Mouse (Mus musculus) ES-E14 (cell line): ENCODE results near the gene Gm9918. TPM values are rescaled to one million over a fixed set of nuclear protein-coding genes. Genes with fewer than 3 reads are reported as not detected.

ENCODE experiments used
- DNase-seq: peaks from one replicate; pipeline ENCODE4 v3.0.0-alpha.2; 2013; ENCODE audit warnings: low read depth, low spot score
- H3K27ac ChIP-seq: 2 replicates; pipeline ENCODE4 v1.5.1; 2012; ENCODE audit warnings: low read depth, mild to moderate bottlenecking, low read length, moderate library complexity, mixed read lengths; ENCODE audit not compliant: poor library complexity, insufficient read depth, severe bottlenecking
- H3K36me3 ChIP-seq: 2 replicates; pipeline ENCODE4 v1.6.1; 2012; ENCODE audit warnings: mild to moderate bottlenecking, low read length, moderate library complexity, mixed read lengths; ENCODE audit not compliant: control insufficient read depth, poor library complexity, insufficient read depth, severe bottlenecking
- H3K4me1 ChIP-seq, 2 experiments: fragments of 150-350 bp in 1 of 2; sonication (generic) in 1 of 2; 2 replicates each; pipeline ENCODE4 v1.6.1; 2012; ENCODE audit warnings: low read length in 2 of 2, mild to moderate bottlenecking in 1 of 2, mixed read lengths in 1 of 2; ENCODE audit not compliant: control insufficient read depth in 2 of 2, insufficient read depth in 2 of 2, poor library complexity in 1 of 2
- H3K4me3 ChIP-seq, 2 experiments: fragments of 150-350 bp in 1 of 2; sonication (generic) in 1 of 2; 2 replicates each; pipeline ENCODE4 v1.5.1; 2012; ENCODE audit warnings: low read length in 2 of 2, low read depth in 1 of 2, mild to moderate bottlenecking in 1 of 2, mixed read lengths in 1 of 2; ENCODE audit not compliant: insufficient read depth in 1 of 2, poor library complexity in 1 of 2, severe bottlenecking in 1 of 2
- H3K9ac ChIP-seq: 2 replicates; pipeline ENCODE4 v1.6.1; 2012; ENCODE audit warnings: low read depth, mild to moderate bottlenecking, low read length, mixed read lengths; ENCODE audit not compliant: poor library complexity, insufficient read depth, severe bottlenecking
- H3K9me3 ChIP-seq: fragments of 150-350 bp; sonication (generic); 2 replicates; pipeline ENCODE4 v1.6.1; 2012; ENCODE audit warnings: low read depth, mild to moderate bottlenecking, low read length; ENCODE audit not compliant: control insufficient read depth, insufficient read depth
- CHD2 ChIP-seq: IDR thresholded peaks from 2 replicates; pipeline ENCODE4 v1.6.1; 2014; ENCODE audit warnings: mild to moderate bottlenecking, low read depth, low read length, inconsistent platforms
- HCFC1 ChIP-seq: IDR thresholded peaks from 2 replicates; pipeline ENCODE4 v1.6.1; 2012; ENCODE audit warnings: low read length, inconsistent platforms, borderline replicate concordance; ENCODE audit not compliant: insufficient read depth
- MAFK ChIP-seq: IDR thresholded peaks from 2 replicates; pipeline ENCODE4 v1.6.1; 2014; ENCODE audit warnings: mild to moderate bottlenecking, low read depth, low read length, inconsistent platforms; ENCODE audit not compliant: insufficient read depth
- ZC3H11A ChIP-seq: IDR thresholded peaks from 2 replicates; pipeline ENCODE4 v1.6.1; 2012; ENCODE audit warnings: low read depth, mild to moderate bottlenecking, inconsistent platforms, low read length, borderline replicate concordance
- ZNF384 ChIP-seq: IDR thresholded peaks from 2 replicates; pipeline ENCODE4 v1.6.1; 2012; ENCODE audit warnings: low read depth, low read length, inconsistent platforms
- in situ Hi-C, 2 experiments: fragments of 600-800 bp; cut with MboI; formaldehyde crosslinking; loops; one replicate each; pipeline ENCODE4 v1.15.1; 2025; ENCODE audit warnings: low sequenced_read_pairs in 2 of 2, inconsistent platforms in 1 of 2; ENCODE audit not compliant: unreplicated experiment in 2 of 2
- total RNA-seq: library from RNA; depleted of rRNA; stranded (reverse); fragments of 300-350 nt; gene quantifications from 2 replicates; pipeline ENCODE4 v1.2.3, GENCODE M21; 2012

Gm9918 gene
- total RNA-seq, 1 experiment = 0.45 TPM

GRCm38 (mm10) chr15:102245461-102245881 is 24.9 kb upstream of the Gm9918 start:
- TF ChIP-seq MAFK (no peak), ZC3H11A (no peak), ZNF384 (no peak), CHD2 (no peak), HCFC1 (no peak)
- no peak for DNase-seq
- H3K9ac ChIP-seq = peak overlapping the region; percentile 81
- H3K4me3 ChIP-seq = peak overlapping the region; percentile 69 to 93
- H3K4me1 ChIP-seq = peaks cover 16 to 26% of the 10 kb centered on the region in 2 experiments
- H3K36me3 ChIP-seq = peaks cover 10% of the 10 kb centered on the region; the same call in 1 of the 2 replicates
- in situ Hi-C loops = no loop called here
- H3K27ac ChIP-seq = peak overlapping the region; percentile 98
- H3K9me3 ChIP-seq = no peaks in the 10 kb centered on the region

- peak overlapping the region; percentile 81 for H3K9ac ChIP-seq
- H3K27ac ChIP-seq = peak overlapping the region; percentile 98
- H3K4me3 ChIP-seq = peak overlapping the region; percentile 69 to 93
- peaks cover 7% of the 10 kb centered on the region; the same call in 1 of the 2 replicates for H3K36me3 ChIP-seq
- TF ChIP-seq ZC3H11A (no peak), CHD2 (no peak), ZNF384 (no peak), HCFC1 (no peak), MAFK (no peak)
- DNase-seq = peak; percentile 84
- peaks cover 18 to 24% of the 10 kb centered on the region in 2 experiments for H3K4me1 ChIP-seq
- no peaks in the 10 kb centered on the region for H3K9me3 ChIP-seq
- in situ Hi-C loops = no loop called here
These were observed 24.2 kb upstream of the Gm9918 start for GRCm38 (mm10) chr15:102245891-102246741.

GRCm38 (mm10) chr15:102246866-102247251 is 23.5 kb upstream of the Gm9918 start:
- peak overlapping the region; percentile 98 for H3K27ac ChIP-seq
- no peaks in the 10 kb centered on the region for H3K9me3 ChIP-seq
- peak overlapping the region; percentile 69 to 93 for H3K4me3 ChIP-seq
- TF ChIP-seq ZC3H11A = no peak
- H3K4me1 ChIP-seq = peaks cover 14 to 24% of the 10 kb centered on the region in 2 experiments
- peak; percentile 97 for DNase-seq
- H3K9ac ChIP-seq = peak overlapping the region; percentile 62; the same call in 1 of the 2 replicates
- peaks cover under 1% of the 10 kb centered on the region; the same call in 1 of the 2 replicates for H3K36me3 ChIP-seq
- in situ Hi-C loops = no loop called here

- H3K9me3 ChIP-seq = no peaks in the 10 kb centered on the region
- DNase-seq = no peak
- in situ Hi-C loops = no loop called here
- H3K27ac ChIP-seq = peak overlapping the region; percentile 98
- H3K9ac ChIP-seq = peak overlapping the region; percentile 79
- TF ChIP-seq HCFC1 (no peak), CHD2 (no peak), MAFK (no peak), ZNF384 (no peak), ZC3H11A (no peak)
- no peaks in the 10 kb centered on the region; the same call in 1 of the 2 replicates for H3K36me3 ChIP-seq
- H3K4me1 ChIP-seq = peaks cover 14 to 29% of the 10 kb centered on the region in 2 experiments
- H3K4me3 ChIP-seq = peak overlapping the region; percentile 69 to 93
These were observed 22.9 kb upstream of the Gm9918 start for GRCm38 (mm10) chr15:102247252-102248130.
